Mouse (Mus musculus) forebrain, embryonic 15.5 days (tissue): ENCODE measurements at regions not wholly inside any gene's neighbourhood (a gene's known extent, or its start where the extent isn't known, plus 50 kb on each side); places are given as distances from the start of the nearest gene placed in this dataset.

Experiments
- ATAC-seq: fragments of 200-750 bp; cut with Nextera tagmentation; replicated peaks from 2 replicates; pipeline ENCODE4 v1.8.0; 2017; ENCODE audit warnings: mild to moderate bottlenecking, moderate TSS enrichment, moderate library complexity
- H3K27ac ChIP-seq: fragments of 300-500 bp; sonication (generic); replicated peaks from 2 replicates; pipeline ENCODE4 v1.5.1; 2015; ENCODE audit warnings: mild to moderate bottlenecking, inconsistent platforms
- H3K27me3 ChIP-seq: fragments of 300-500 bp; sonication (generic); 2 replicates; pipeline ENCODE4 v1.6.1; 2015; ENCODE audit warnings: inconsistent platforms
- H3K36me3 ChIP-seq: fragments of 300-500 bp; sonication (generic); 2 replicates; pipeline ENCODE4 v1.6.1; 2015; ENCODE audit warnings: mild to moderate bottlenecking, inconsistent platforms
- H3K4me1 ChIP-seq: fragments of 300-500 bp; sonication (generic); 2 replicates; pipeline ENCODE4 v1.6.1; 2015; ENCODE audit warnings: inconsistent platforms
- H3K4me2 ChIP-seq: fragments of 300-500 bp; sonication (generic); replicated peaks from 2 replicates; pipeline ENCODE4 v1.6.1; 2015; ENCODE audit warnings: mild to moderate bottlenecking, inconsistent platforms
- H3K4me3 ChIP-seq: fragments of 300-500 bp; sonication (generic); 2 replicates; pipeline ENCODE4 v1.5.1; 2015; ENCODE audit warnings: mild to moderate bottlenecking, inconsistent platforms
- H3K9ac ChIP-seq: fragments of 300-500 bp; sonication (generic); replicated peaks from 2 replicates; pipeline ENCODE4 v1.6.1; 2015; ENCODE audit warnings: mild to moderate bottlenecking, inconsistent platforms
- H3K9me3 ChIP-seq: fragments of 300-500 bp; sonication (generic); 2 replicates; pipeline ENCODE4 v1.6.1; 2016; ENCODE audit warnings: inconsistent platforms
- WGBS: fragments of 180-500 bp; shearing (Covaris S2); methylation state at CpG from one replicate; pipeline ENCODE4 v1.1.7; 2015; ENCODE audit warnings: mixed read lengths; 5-methylcytosine and 5-hydroxymethylcytosine counted together

DNA sequence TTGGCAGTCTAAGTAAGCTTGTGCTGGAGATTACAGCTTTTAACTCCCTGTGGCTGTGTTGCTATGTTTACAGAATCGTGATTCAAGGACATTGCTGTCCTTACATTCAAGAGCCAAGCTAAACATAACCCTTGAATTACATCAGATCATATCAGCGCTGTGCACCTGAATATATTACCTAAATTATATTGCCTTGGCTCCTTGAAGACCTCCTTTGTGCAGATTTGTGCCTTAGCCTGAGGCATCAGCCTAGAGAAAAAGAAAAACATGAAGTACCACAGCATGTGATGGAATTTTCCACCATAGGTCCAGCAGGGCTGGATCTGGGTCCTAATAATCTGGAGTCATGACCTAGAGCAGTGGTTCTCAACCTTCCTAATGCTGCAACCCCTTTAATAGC is 189.8 kb upstream of the Tsc22d2 start:
- no peak for ATAC-seq
- Histone ChIP-seq H3K36me3 (no peaks in the 10 kb centered on the region), H3K4me3 (no peak overlapping the region), H3K27me3 (no peaks in the 10 kb centered on the region), H3K9me3 (no peaks in the 10 kb centered on the region), H3K4me1 (no peaks in the 10 kb centered on the region), H3K9ac (no peak overlapping the region), H3K27ac (no peak overlapping the region), H3K4me2 (no peak overlapping the region)
- WGBS = 86% methylated on average over 2 of the region's 2 CpGs

- WGBS = 79% methylated on average over 7 of the region's 7 CpGs
- Histone ChIP-seq H3K4me3 (no peak overlapping the region), H3K9me3 (no peaks in the 10 kb centered on the region), H3K27me3 (no peaks in the 10 kb centered on the region), H3K4me1 (no peaks in the 10 kb centered on the region), H3K4me2 (no peak overlapping the region), H3K9ac (no peak overlapping the region), H3K36me3 (no peaks in the 10 kb centered on the region), H3K27ac (no peak overlapping the region)
- no peak for ATAC-seq
These were observed 187.8 kb upstream of the Tsc22d2 start for GRCm38 (mm10) chr3:58226447-58227321.

GRCm38 (mm10) chr3:58227322-58227627 is 187.2 kb upstream of the Tsc22d2 start:
- no peak overlapping the region for H3K4me2 ChIP-seq
- no peak overlapping the region for H3K27ac ChIP-seq
- ATAC-seq = no peak
- 88% methylated on average over 5 of the region's 5 CpGs for WGBS
- H3K4me3 ChIP-seq = no peak overlapping the region
- H3K9ac ChIP-seq = no peak overlapping the region
- no peaks in the 10 kb centered on the region for H3K36me3 ChIP-seq
- H3K27me3 ChIP-seq = no peaks in the 10 kb centered on the region
- no peaks in the 10 kb centered on the region for H3K9me3 ChIP-seq
- no peaks in the 10 kb centered on the region for H3K4me1 ChIP-seq

DNA sequence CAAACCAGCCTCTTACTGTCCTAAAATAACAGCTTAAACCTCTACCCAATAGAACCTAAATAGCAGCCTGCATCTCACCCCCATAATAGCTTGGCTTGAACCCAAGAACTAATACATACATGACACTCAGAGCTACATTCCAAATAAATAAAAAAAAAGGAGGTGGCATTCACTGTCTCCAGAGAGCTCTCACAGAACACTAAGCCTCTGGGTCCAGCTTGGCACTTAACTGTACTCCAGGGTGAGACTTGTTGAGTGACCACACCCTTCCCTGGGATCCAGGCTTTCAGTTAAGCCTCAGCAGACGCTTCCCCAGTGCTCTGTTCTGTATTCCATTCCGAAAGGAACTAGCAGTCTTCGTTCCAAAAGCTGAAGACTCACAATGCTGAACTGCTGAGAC is 186.3 kb upstream of the Tsc22d2 start:
- H3K27ac ChIP-seq = no peak overlapping the region
- H3K27me3 ChIP-seq = no peaks in the 10 kb centered on the region
- no peak for ATAC-seq
- H3K9ac ChIP-seq = no peak overlapping the region
- 76% methylated on average over 3 of the region's 3 CpGs for WGBS
- H3K4me1 ChIP-seq = no peaks in the 10 kb centered on the region
- H3K4me3 ChIP-seq = no peak overlapping the region
- no peak overlapping the region for H3K4me2 ChIP-seq
- no peaks in the 10 kb centered on the region for H3K36me3 ChIP-seq
- no peaks in the 10 kb centered on the region for H3K9me3 ChIP-seq

DNA sequence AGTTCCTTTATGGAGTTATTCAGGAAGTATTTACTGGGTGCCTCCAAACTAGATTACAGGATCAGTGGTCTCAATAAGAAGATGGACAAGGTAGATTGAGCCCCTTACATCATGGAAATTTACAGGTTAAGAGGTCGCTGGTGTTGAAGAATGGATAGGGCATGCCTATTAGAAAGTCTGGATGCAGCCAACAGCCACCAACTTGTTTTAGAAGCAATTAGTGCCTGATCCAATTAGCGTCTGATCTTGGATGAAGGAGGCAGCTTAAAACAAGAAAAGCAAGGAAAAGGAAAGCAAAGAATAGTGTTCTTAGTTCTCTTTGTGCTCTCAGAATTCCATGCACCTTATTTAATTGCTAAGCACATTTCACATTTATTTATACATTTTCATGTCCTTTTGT is 182.8 kb upstream of the Tsc22d2 start:
- no peaks in the 10 kb centered on the region for H3K4me1 ChIP-seq
- H3K4me2 ChIP-seq = no peak overlapping the region
- no peak overlapping the region for H3K27ac ChIP-seq
- H3K27me3 ChIP-seq = no peaks in the 10 kb centered on the region
- H3K4me3 ChIP-seq = no peak overlapping the region
- WGBS = 26% methylated on average over 2 of the region's 2 CpGs
- ATAC-seq = no peak
- H3K9ac ChIP-seq = no peak overlapping the region
- no peaks in the 10 kb centered on the region for H3K36me3 ChIP-seq
- H3K9me3 ChIP-seq = no peaks in the 10 kb centered on the region

DNA sequence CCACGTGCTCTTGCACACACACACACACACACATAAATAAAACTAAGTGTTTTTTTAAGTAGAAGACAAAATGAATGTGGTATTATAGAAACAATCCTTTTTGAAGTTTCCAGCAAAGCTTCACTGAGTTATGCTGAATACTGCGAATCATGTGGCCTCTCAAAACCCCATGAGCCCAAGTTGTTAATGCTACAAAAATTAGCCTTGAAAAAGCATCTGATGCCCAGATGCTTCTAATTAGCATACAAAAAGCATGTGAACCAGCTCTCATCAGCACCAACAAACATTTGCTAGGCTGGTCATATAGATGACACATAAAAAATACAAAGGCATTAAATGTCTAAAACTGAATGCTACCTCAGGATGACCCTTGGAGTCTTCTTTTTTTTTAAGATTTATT is 181.2 kb upstream of the Tsc22d2 start:
- Histone ChIP-seq H3K4me3 (no peak overlapping the region), H3K36me3 (no peaks in the 10 kb centered on the region), H3K9ac (no peak overlapping the region), H3K9me3 (no peaks in the 10 kb centered on the region), H3K27ac (no peak overlapping the region), H3K4me1 (no peaks in the 10 kb centered on the region), H3K4me2 (no peak overlapping the region), H3K27me3 (no peaks in the 10 kb centered on the region)
- WGBS = 70% methylated on average over 2 of the region's 2 CpGs
- no peak for ATAC-seq

- Histone ChIP-seq H3K4me2 (no peak overlapping the region), H3K27me3 (no peaks in the 10 kb centered on the region), H3K9ac (no peak overlapping the region), H3K9me3 (no peaks in the 10 kb centered on the region), H3K4me1 (no peaks in the 10 kb centered on the region), H3K36me3 (no peaks in the 10 kb centered on the region), H3K27ac (no peak overlapping the region), H3K4me3 (no peak overlapping the region)
- WGBS = 88% methylated on average over 6 of the region's 6 CpGs
- no peak for ATAC-seq
These were observed 179.5 kb upstream of the Tsc22d2 start for GRCm38 (mm10) chr3:58234846-58235630.

GRCm38 (mm10) chr3:58238111-58238510 is 176.4 kb upstream of the Tsc22d2 start:
- Histone ChIP-seq H3K9me3 (no peaks in the 10 kb centered on the region), H3K4me1 (no peaks in the 10 kb centered on the region), H3K27me3 (no peaks in the 10 kb centered on the region), H3K9ac (no peak overlapping the region), H3K4me2 (no peak overlapping the region), H3K36me3 (no peaks in the 10 kb centered on the region), H3K27ac (no peak overlapping the region), H3K4me3 (no peak overlapping the region)
- no peak for ATAC-seq

GRCm38 (mm10) chr3:58240775-58241174 is 173.7 kb upstream of the Tsc22d2 start:
- ATAC-seq = no peak
- 79% methylated on average over 4 of the region's 4 CpGs for WGBS
- Histone ChIP-seq H3K4me1 (no peaks in the 10 kb centered on the region), H3K36me3 (no peaks in the 10 kb centered on the region), H3K27ac (no peak overlapping the region), H3K27me3 (no peaks in the 10 kb centered on the region), H3K9me3 (no peaks in the 10 kb centered on the region), H3K4me3 (no peak overlapping the region), H3K9ac (no peak overlapping the region), H3K4me2 (no peak overlapping the region)

- no peak overlapping the region for H3K4me2 ChIP-seq
- H3K27ac ChIP-seq = no peak overlapping the region
- H3K9ac ChIP-seq = no peak overlapping the region
These were observed 169.2 kb upstream of the Tsc22d2 start for GRCm38 (mm10) chr3:58245361-58245760.

DNA sequence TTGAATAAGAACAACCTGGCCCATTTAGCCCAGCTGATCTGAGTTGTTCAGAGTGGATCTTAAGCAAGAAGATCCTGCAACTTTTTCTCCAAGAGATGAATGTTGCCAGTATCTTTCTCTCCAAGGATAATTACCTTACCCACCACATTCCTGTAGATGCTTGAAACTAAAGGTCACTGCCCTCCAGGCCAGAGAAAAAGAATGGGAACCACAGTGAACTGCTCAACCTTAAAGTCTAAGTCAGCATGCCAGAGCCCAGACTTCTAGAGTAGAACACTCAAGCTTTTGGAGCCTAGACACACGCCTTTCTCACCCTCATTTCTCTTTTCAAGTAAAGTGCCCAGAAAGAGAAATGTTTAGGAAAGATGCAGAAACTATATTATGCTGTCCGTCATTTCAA is 166.5 kb upstream of the Tsc22d2 start:
- no peak overlapping the region for H3K4me3 ChIP-seq
- no peak overlapping the region for H3K27ac ChIP-seq
- H3K9me3 ChIP-seq = no peaks in the 10 kb centered on the region
- no peak overlapping the region for H3K4me2 ChIP-seq
- ATAC-seq = no peak
- no peaks in the 10 kb centered on the region for H3K4me1 ChIP-seq
- H3K27me3 ChIP-seq = no peaks in the 10 kb centered on the region
- no peaks in the 10 kb centered on the region for H3K36me3 ChIP-seq
- no peak overlapping the region for H3K9ac ChIP-seq
- WGBS = 75% methylated on average over 2 of the region's 2 CpGs

More at GRCm38 (mm10) chr3:58245361-58245760, 169.2 kb upstream of the Tsc22d2 start:
- WGBS = 22% methylated on average over 5 of the region's 5 CpGs
- H3K36me3 ChIP-seq = no peaks in the 10 kb centered on the region
- no peak overlapping the region for H3K4me3 ChIP-seq
- H3K27me3 ChIP-seq = no peaks in the 10 kb centered on the region
- no peaks in the 10 kb centered on the region for H3K9me3 ChIP-seq
- H3K4me1 ChIP-seq = no peaks in the 10 kb centered on the region
- ATAC-seq = no peak

GRCm38 (mm10) chr3:58253942-58254341 is 160.6 kb upstream of the Tsc22d2 start:
- Histone ChIP-seq H3K27me3 (no peaks in the 10 kb centered on the region), H3K36me3 (no peaks in the 10 kb centered on the region), H3K9ac (no peak overlapping the region), H3K4me1 (no peaks in the 10 kb centered on the region), H3K9me3 (no peaks in the 10 kb centered on the region), H3K4me2 (no peak overlapping the region), H3K27ac (no peak overlapping the region), H3K4me3 (no peak overlapping the region)
- WGBS = 73% methylated on average over 8 of the region's 8 CpGs
- no peak for ATAC-seq
